Mouse (Mus musculus): Measurements from ENCODE around the gene Tmem211. TPM values are rescaled to one million over a fixed set of nuclear protein-coding genes. Genes with fewer than 3 reads are reported as not detected.

Tmem211 gene
- polyA plus RNA-seq, 1 experiment from 2014 or later, result not detected

GRCm38 (mm10) chr5:113215610-113216011, 11.1 kb upstream of the Tmem211 start:
- H3K4me2 ChIP-seq, result no peak overlapping the region
- H3K27ac ChIP-seq (replicated peaks), result no peak overlapping the region
- H3K9me3 ChIP-seq, result no peaks in the 10 kb centered on the region
- H3K36me3 ChIP-seq, result no peaks in the 10 kb centered on the region
- WGBS, result 89% methylated on average over 9 of the region's 9 CpGs
- no peak overlapping the region for H3K4me3 ChIP-seq
- H3K9ac ChIP-seq, result no peak overlapping the region
- H3K27me3 ChIP-seq, result no peaks in the 10 kb centered on the region
- peaks cover 5% of the 10 kb centered on the region for H3K4me1 ChIP-seq (replicated peaks)
- ATAC-seq (ENCODE audit: low FRiP score, low read depth), result no peak

- H3K27me3 ChIP-seq, result no peaks in the 10 kb centered on the region
- no peaks in the 10 kb centered on the region for H3K9me3 ChIP-seq
- H3K9ac ChIP-seq, result no peak overlapping the region
- no peak overlapping the region for H3K27ac ChIP-seq (replicated peaks)
- no peak overlapping the region for H3K4me3 ChIP-seq
- 72% methylated on average over 14 of the region's 14 CpGs for WGBS
- no peaks in the 10 kb centered on the region for H3K36me3 ChIP-seq
- peaks cover 7% of the 10 kb centered on the region for H3K4me1 ChIP-seq (replicated peaks)
- ATAC-seq (ENCODE audit: low FRiP score, low read depth), result no peak
- H3K4me2 ChIP-seq, result no peak overlapping the region
Measured at GRCm38 (mm10) chr5:113216328-113216960, 10.3 kb upstream of the Tmem211 start.

GRCm38 (mm10) chr5:113217076-113217475, 9.6 kb upstream of the Tmem211 start:
- H3K9ac ChIP-seq, result no peak overlapping the region
- H3K36me3 ChIP-seq, result no peaks in the 10 kb centered on the region
- WGBS, result 65% methylated on average over 12 of the region's 12 CpGs
- H3K9me3 ChIP-seq, result no peaks in the 10 kb centered on the region
- no peak overlapping the region for H3K27ac ChIP-seq (replicated peaks)
- peaks cover 7% of the 10 kb centered on the region for H3K4me1 ChIP-seq (replicated peaks)
- H3K4me2 ChIP-seq, result no peak overlapping the region
- H3K27me3 ChIP-seq, result no peaks in the 10 kb centered on the region
- ATAC-seq (ENCODE audit: low FRiP score, low read depth), result no peak
- H3K4me3 ChIP-seq, result no peak overlapping the region

- Histone ChIP-seq H3K9me3 (no peaks in the 10 kb centered on the region), H3K27me3 (no peaks in the 10 kb centered on the region), H3K36me3 (no peaks in the 10 kb centered on the region), H3K4me3 (no peak overlapping the region), H3K9ac (no peak overlapping the region), H3K4me2 (no peak overlapping the region), H3K27ac (replicated peaks) (no peak overlapping the region), H3K4me1 (replicated peaks) (peaks cover 7% of the 10 kb centered on the region)
- ATAC-seq (ENCODE audit: low FRiP score, low read depth), result no peak
- WGBS, result 89% methylated on average over 17 of the region's 17 CpGs
Measured at GRCm38 (mm10) chr5:113218617-113219235, 8.0 kb upstream of the Tmem211 start.

GRCm38 (mm10) chr5:113219450-113219849, 7.3 kb upstream of the Tmem211 start:
- H3K4me1 ChIP-seq (replicated peaks), result peaks cover 7% of the 10 kb centered on the region
- H3K4me3 ChIP-seq, result no peak overlapping the region
- H3K9ac ChIP-seq, result no peak overlapping the region
- no peak for ATAC-seq (ENCODE audit: low FRiP score, low read depth)
- no peak overlapping the region for H3K27ac ChIP-seq (replicated peaks)
- H3K36me3 ChIP-seq, result no peaks in the 10 kb centered on the region
- no peaks in the 10 kb centered on the region for H3K9me3 ChIP-seq
- 81% methylated on average over 6 of the region's 6 CpGs for WGBS
- no peaks in the 10 kb centered on the region for H3K27me3 ChIP-seq
- no peak overlapping the region for H3K4me2 ChIP-seq

- Histone ChIP-seq H3K27ac (replicated peaks) (no peak overlapping the region), H3K4me2 (peak overlapping the region; percentile 87), H3K9ac (no peak overlapping the region), H3K4me3 (no peak overlapping the region), H3K27me3 (no peaks in the 10 kb centered on the region), H3K9me3 (no peaks in the 10 kb centered on the region), H3K36me3 (no peaks in the 10 kb centered on the region), H3K4me1 (replicated peaks) (peaks cover 7% of the 10 kb centered on the region)
- WGBS, result 50% methylated on average over 7 of the region's 7 CpGs
- no peak for ATAC-seq (ENCODE audit: low FRiP score, low read depth)
Measured at GRCm38 (mm10) chr5:113219876-113220275, 6.8 kb upstream of the Tmem211 start.

GRCm38 (mm10) chr5:113220383-113221146, 6.1 kb upstream of the Tmem211 start:
- 2% methylated on average over 63 of the region's 64 CpGs for WGBS
- Histone ChIP-seq H3K36me3 (no peaks in the 10 kb centered on the region), H3K4me2 (peak overlapping the region; percentile 87), H3K27ac (replicated peaks) (0 out of 2 replicates have a peak overlapping the region, but pooled peaks have one; percentile 21), H3K9ac (peak overlapping the region; percentile 45), H3K9me3 (no peaks in the 10 kb centered on the region), H3K4me1 (replicated peaks) (peaks cover 8% of the 10 kb centered on the region), H3K4me3 (peak overlapping the region; percentile 63), H3K27me3 (no peaks in the 10 kb centered on the region)
- peak; percentile 53; the same call in 1 of the 2 replicates for ATAC-seq (ENCODE audit: low FRiP score, low read depth)

GRCm38 (mm10) chr5:113221147-113221865, 5.4 kb upstream of the Tmem211 start, which contains the start of gene 2900026A02Rik:
Gene 2900026A02Rik, minus strand, starts transcription at chr5:113221236.
- peak within 1 kb of the TSS; percentile 63 for H3K4me3 ChIP-seq
- peak; percentile 65 for ATAC-seq (ENCODE audit: low FRiP score, low read depth)
- peak within 1 kb of the TSS; percentile 45 for H3K9ac ChIP-seq
- no peaks in the 10 kb centered on the region for H3K36me3 ChIP-seq
- peak within 1 kb of the TSS; percentile 87 for H3K4me2 ChIP-seq
- peaks cover 16% of the 10 kb centered on the region for H3K4me1 ChIP-seq (replicated peaks)
- 10% methylated on average over 43 of the region's 62 CpGs for WGBS
- H3K27ac ChIP-seq (replicated peaks), result 0 out of 2 replicates have a peak within 1 kb of the TSS, but pooled peaks have one; percentile 21
- H3K27me3 ChIP-seq, result no peaks in the 10 kb centered on the region
- H3K9me3 ChIP-seq, result no peaks in the 10 kb centered on the region

- no peak for ATAC-seq (ENCODE audit: low FRiP score, low read depth)
- 56% methylated on average over 4 of the region's 4 CpGs for WGBS
- no peak overlapping the region for H3K9ac ChIP-seq
- H3K27ac ChIP-seq (replicated peaks), result no peak overlapping the region
- peaks cover 25% of the 10 kb centered on the region for H3K4me1 ChIP-seq (replicated peaks)
- no peak overlapping the region for H3K4me3 ChIP-seq
- no peaks in the 10 kb centered on the region for H3K9me3 ChIP-seq
- H3K4me2 ChIP-seq, result no peak overlapping the region
- no peaks in the 10 kb centered on the region for H3K27me3 ChIP-seq
- no peaks in the 10 kb centered on the region for H3K36me3 ChIP-seq
Measured at GRCm38 (mm10) chr5:113223888-113224287, 2.8 kb upstream of the Tmem211 start.

- no peak for ATAC-seq (ENCODE audit: low FRiP score, low read depth)
- Histone ChIP-seq H3K27ac (replicated peaks) (no peak overlapping the region), H3K27me3 (no peaks in the 10 kb centered on the region), H3K36me3 (no peaks in the 10 kb centered on the region), H3K4me2 (peak overlapping the region; percentile 54), H3K9me3 (no peaks in the 10 kb centered on the region), H3K4me3 (no peak overlapping the region), H3K9ac (no peak overlapping the region), H3K4me1 (replicated peaks) (peaks cover 23% of the 10 kb centered on the region)
- WGBS, result 16% methylated on average over 10 of the region's 10 CpGs
Measured at GRCm38 (mm10) chr5:113225271-113225670, 1.4 kb upstream of the Tmem211 start.

- ATAC-seq (ENCODE audit: low FRiP score, low read depth), result peak; percentile 12; the same call in 1 of the 2 replicates
- H3K9ac ChIP-seq, result no peak overlapping the region
- 10% methylated on average over 25 of the region's 25 CpGs for WGBS
Measured at GRCm38 (mm10) chr5:113225686-113226435, 848 bp upstream of the Tmem211 start.

More at GRCm38 (mm10) chr5:113225686-113226435, 848 bp upstream of the Tmem211 start:
- Histone ChIP-seq H3K9me3 (no peaks in the 10 kb centered on the region), H3K4me1 (replicated peaks) (peaks cover 18% of the 10 kb centered on the region), H3K4me3 (peak overlapping the region; percentile 22), H3K27me3 (no peaks in the 10 kb centered on the region), H3K27ac (replicated peaks) (peak overlapping the region; percentile 43), H3K4me2 (peak overlapping the region; percentile 54), H3K36me3 (no peaks in the 10 kb centered on the region)

Data from hindbrain, embryonic 15.5 days (tissue).